Mouse (Mus musculus) lung, postnatal 0 days (tissue): Measurements from ENCODE around the gene Zbtb38.

Experiments used
- CTCF ChIP-seq: IDR thresholded peaks from 2 replicates; pipeline ENCODE4 v1.5.1; 2016; ENCODE audit warnings: antibody characterized with exemption, mild to moderate bottlenecking
- EP300 ChIP-seq: IDR thresholded peaks from 2 replicates; pipeline ENCODE4 v1.6.1; 2016; ENCODE audit warnings: antibody characterized with exemption, mild to moderate bottlenecking, control low read depth

- TF ChIP-seq CTCF (no peak), EP300 (no peak)
These were observed 39.9 kb upstream of the Zbtb38 start for GRCm38 (mm10) chr9:96792543-96792942.
